Mouse (Mus musculus) c-Kit-positive CD71-negative TER-119-negative erythroid progenitor cells, embryonic 14.5 days (primary cell): ENCODE data around the gene Dll4.

ENCODE experiments used
- DNase-seq: peaks from one replicate; pipeline ENCODE4 v3.0.0-alpha.2; 2013; ENCODE audit warnings: low read depth

Dll4 gene

GRCm38 (mm10) chr2:119311544-119311943 is 14.0 kb upstream of the Dll4 start:
- DNase-seq = no peak

GRCm38 (mm10) chr2:119312380-119312958 is 13.1 kb upstream of the Dll4 start:
- DNase-seq = no peak

GRCm38 (mm10) chr2:119313780-119314479 is 11.7 kb upstream of the Dll4 start:
- DNase-seq = no peak

GRCm38 (mm10) chr2:119314742-119315310 is 10.8 kb upstream of the Dll4 start:
- DNase-seq = no peak

- no peak for DNase-seq
Observed at GRCm38 (mm10) chr2:119318043-119318710, 7.4 kb upstream of the Dll4 start.

- DNase-seq = no peak
Observed at GRCm38 (mm10) chr2:119320571-119320970, 5.0 kb upstream of the Dll4 start.

GRCm38 (mm10) chr2:119321771-119322586 is 3.6 kb upstream of the Dll4 start:
- DNase-seq = no peak

GRCm38 (mm10) chr2:119322587-119323300 is 2.8 kb upstream of the Dll4 start:
- DNase-seq = no peak

- DNase-seq = no peak
Observed at GRCm38 (mm10) chr2:119323866-119324575, 1.6 kb upstream of the Dll4 start.

GRCm38 (mm10) chr2:119324576-119325318 is 837 bp upstream of the Dll4 start:
- no peak for DNase-seq

GRCm38 (mm10) chr2:119326161-119327101 is 847 bp downstream of the Dll4 start:
- no peak for DNase-seq

GRCm38 (mm10) chr2:119327102-119327480 is 1.5 kb downstream of the Dll4 start:
- DNase-seq = no peak

GRCm38 (mm10) chr2:119327942-119328526 is 2.5 kb downstream of the Dll4 start:
- DNase-seq = no peak

- DNase-seq = no peak
Observed at GRCm38 (mm10) chr2:119328546-119328945, 3.0 kb downstream of the Dll4 start.

- DNase-seq = no peak
Observed at GRCm38 (mm10) chr2:119329123-119329817, 3.7 kb downstream of the Dll4 start.

- no peak for DNase-seq
Observed at GRCm38 (mm10) chr2:119330795-119331194, 5.2 kb downstream of the Dll4 start.

- no peak for DNase-seq
Observed at GRCm38 (mm10) chr2:119332177-119332661, 6.6 kb downstream of the Dll4 start.

- no peak for DNase-seq
Observed at GRCm38 (mm10) chr2:119334135-119334534, 8.6 kb downstream of the Dll4 start.
